In genomic region chr1:28677700-28678099, GRCm38 (mm10) we compare ENCODE assay signal across 25 mouse cellular contexts.
DNase-seq lines count a peak whose midpoint lies in the region; ATAC-seq and TF ChIP-seq lines count a peak whose summit lies in the region.
"Had no signal": no experiment of that assay in that cellular context is flagged by ENCODE, and none has a peak within 500 bp of the region (broad histone marks: within the 10 kb centered on the region; RNA-seq: fewer than 3 reads in every experiment).

No protein-coding gene starts in this region.

- no peaks in the 10 kb centered on the region for H3K9me3 ChIP-seq in hindbrain, embryonic 16.5 days (ENCODE audit: control insufficient read depth, low read length)
- H3K9me3 ChIP-seq: G1E; liver, embryonic 13.5 days had no signal

- no peak for TF ChIP-seq POLR2A in brain, embryonic 14.5 days (IDR thresholded peaks at IDR 0.05; ENCODE audit: borderline replicate concordance, extremely low read depth, insufficient read depth, insufficient read length, poor library complexity, severe bottlenecking)

- intact Hi-C loops in left cerebral cortex, postnatal 4 days (cut with DNase I): no loop called here
- intact Hi-C loops in left cerebral cortex, postnatal 10 days (cut with DNase I): no loop called here

- H3K27me3 ChIP-seq in hindbrain, embryonic 16.5 days (replicated peaks; ENCODE audit: control insufficient read depth, insufficient read depth, low read length): no peaks in the 10 kb centered on the region
- H3K27me3 ChIP-seq: CH12.LX; liver, embryonic 13.5 days had no signal

- H3K27ac ChIP-seq in hindbrain, embryonic 16.5 days (ENCODE audit: low read depth, low read length): no peak overlapping the region
- H3K27ac ChIP-seq: heart, adult 2 months; layer of hippocampus, adult 2 months; liver, embryonic 13.5 days had no signal

- no peaks in the 10 kb centered on the region for H3K4me1 ChIP-seq in hindbrain, embryonic 16.5 days (ENCODE audit: control insufficient read depth, insufficient read depth, low read depth, low read length)
- H3K4me1 ChIP-seq: liver, embryonic 13.5 days had no signal

- no peaks in the 10 kb centered on the region for H3K36me3 ChIP-seq in hindbrain, embryonic 16.5 days (ENCODE audit: control insufficient read depth, insufficient read depth, low read length)
- H3K36me3 ChIP-seq: G1E; liver, embryonic 13.5 days had no signal

- no peak overlapping the region for H3K4me2 ChIP-seq in hindbrain, embryonic 16.5 days (ENCODE audit: low read length)
- H3K4me2 ChIP-seq: liver, embryonic 13.5 days had no signal

- peak; percentile 6 for DNase-seq in left cerebral cortex, postnatal 4 days
- no peak for DNase-seq in left cerebral cortex, postnatal 10 days (ENCODE audit: extremely low spot score in 1 of 2, low spot score in 2 of 2)
- peak; percentile 6 for DNase-seq in Muller cell, postnatal 12 days (ENCODE audit: inconsistent ontology term)
- peak; percentile 84 for DNase-seq in brain, embryonic 14.5 days (ENCODE audit: low read depth)
- no peak for DNase-seq in natural killer cell, adult 2 months (ENCODE audit: low spot score in 2 of 2)
- no peak for DNase-seq in heart, adult 8-10 months (ENCODE audit: low spot score)
- DNase-seq: adrenal gland, adult 2 months; B cell, adult 2 months; cerebellum, adult 18-20 months; cerebellum, postnatal 14 days; gastrocnemius, postnatal 25 days; heart, adult 2 months; heart, postnatal 36 days; kidney, adult 8-10 months; kidney, postnatal 14 days; layer of hippocampus, postnatal 36 days; liver, embryonic 13.5 days; lung, adult 2 months; lung, postnatal 14 days; spleen, adult 18-20 months had no signal

- 34% methylated on average over 2 of the region's 2 CpGs for WGBS in hindbrain, embryonic 16.5 days

- no peak overlapping the region for H3K9ac ChIP-seq in hindbrain, embryonic 16.5 days (ENCODE audit: low read depth, low read length)
- H3K9ac ChIP-seq: liver, embryonic 13.5 days had no signal

- no peak overlapping the region for H3K4me3 ChIP-seq in hindbrain, embryonic 16.5 days (ENCODE audit: low read length)
- H3K4me3 ChIP-seq: heart, adult 2 months; layer of hippocampus, adult 2 months; liver, embryonic 13.5 days had no signal

- peak; percentile 45; the same call in 1 of the 2 replicates for ATAC-seq in hindbrain, embryonic 16.5 days
- no peak for ATAC-seq in monocyte, adult 5-6 weeks (replicated peaks; ENCODE audit: insufficient number of reproducible peaks, low FRiP score, low TSS enrichment, poor library complexity, severe bottlenecking)

- TF ChIP-seq CTCF in brain, embryonic 14.5 days (IDR thresholded peaks at IDR 0.05; ENCODE audit: borderline replicate concordance, extremely low read depth, insufficient read depth, insufficient read length): no peak

Comparison
In these comparisons a context has a peak if more than half of its experiments do, and no peak if none do; other contexts are left out.
1. DNase-seq: peak in left cerebral cortex, postnatal 4 days (single experiment), Muller cell, postnatal 12 days (single experiment) and brain, embryonic 14.5 days (single experiment); none in left cerebral cortex, postnatal 10 days (0 of 2), natural killer cell, adult 2 months (0 of 2) and heart, adult 8-10 months (single experiment).